ENCODE assay signal across 14 mouse cellular contexts in genomic region chr13:107019443-107019842, GRCm38 (mm10). TPM values are rescaled to one million over a fixed set of nuclear protein-coding genes. Genes with fewer than 3 reads are reported as not detected.
DNase-seq lines count a peak whose midpoint lies in the region; ATAC-seq lines count a peak whose summit lies in the region.
"Had no signal": no experiment of that assay in that cellular context is flagged by ENCODE, and none has a peak within 500 bp of the region (broad histone marks: within the 10 kb centered on the region; RNA-seq: fewer than 3 reads in every experiment).

No protein-coding gene starts in this region.

- WGBS in heart, embryonic 13.5 days = 49% methylated on average over 2 of the region's 2 CpGs
- whole genome bisulfite sequencing in liver, embryonic 16.5 days (ENCODE audit: insufficient replicate concordance) = 44% methylated on average over 2 of the region's 2 CpGs

- H3K9ac ChIP-seq in heart, embryonic 13.5 days = 0 out of 2 replicates have a peak overlapping the region, but pooled peaks have one; percentile 21
- H3K9ac ChIP-seq in liver, embryonic 16.5 days (ENCODE audit: low read depth, low read length) = peak overlapping the region; percentile 40
- H3K9ac ChIP-seq: neural tube, embryonic 12.5 days had no signal

- H3K27ac ChIP-seq in heart, embryonic 13.5 days (replicated peaks) = no peak overlapping the region
- H3K27ac ChIP-seq in liver, embryonic 16.5 days (ENCODE audit: low read length) = peak overlapping the region; percentile 69
- H3K27ac ChIP-seq: left cerebral cortex, adult 2 months; macrophage; neural tube, embryonic 12.5 days had no signal

- ATAC-seq in heart, embryonic 13.5 days (ENCODE audit: extremely low read depth, insufficient number of reproducible peaks, low FRiP score, low TSS enrichment) = no peak
- peak; percentile 68 for ATAC-seq in erythroblast, adult 5-6 weeks (replicated peaks; ENCODE audit: low FRiP score, poor library complexity, severe bottlenecking)
- peak; percentile 7; the same call in 1 of the 2 replicates for ATAC-seq in liver, embryonic 16.5 days (ENCODE audit: low read depth)

- H3K27me3 ChIP-seq in heart, embryonic 13.5 days (replicated peaks) = no peaks in the 10 kb centered on the region
- no peaks in the 10 kb centered on the region for H3K27me3 ChIP-seq in liver, embryonic 16.5 days (ENCODE audit: control insufficient read depth, insufficient read depth, low read depth, low read length)
- H3K27me3 ChIP-seq: neural tube, embryonic 12.5 days had no signal

- H3K4me1 ChIP-seq in heart, embryonic 13.5 days = peaks cover 47% of the 10 kb centered on the region
- H3K4me1 ChIP-seq in liver, embryonic 16.5 days (ENCODE audit: control insufficient read depth, low read depth, low read length) = peaks cover 28% of the 10 kb centered on the region

- peak overlapping the region; percentile 28 for H3K4me3 ChIP-seq in heart, embryonic 13.5 days
- H3K4me3 ChIP-seq in liver, embryonic 16.5 days (ENCODE audit: low read depth, low read length) = peak overlapping the region; percentile 43
- H3K4me3 ChIP-seq: left cerebral cortex, adult 2 months; neural tube, embryonic 12.5 days had no signal

- peak overlapping the region; percentile 53 for H3K4me2 ChIP-seq in heart, embryonic 13.5 days
- H3K4me2 ChIP-seq in liver, embryonic 16.5 days (ENCODE audit: low read depth, low read length) = peak overlapping the region; percentile 45

- no peaks in the 10 kb centered on the region for H3K9me3 ChIP-seq in heart, embryonic 13.5 days
- no peaks in the 10 kb centered on the region for H3K9me3 ChIP-seq in liver, embryonic 16.5 days (replicated peaks; ENCODE audit: control insufficient read depth, low read length)
- H3K9me3 ChIP-seq: neural tube, embryonic 12.5 days had no signal

- DNase-seq in heart, adult 18-20 months = no peak
- peak; percentile 77 for DNase-seq in 416B (ENCODE audit: low read depth)
- DNase-seq in cerebellum, postnatal 14 days = no peak
- no peak for DNase-seq in testis, postnatal 14 days (ENCODE audit: low spot score)
- no peak for DNase-seq in layer of hippocampus, adult 9-10 months (ENCODE audit: low spot score)
- DNase-seq: adrenal gland, adult 2 months; kidney, postnatal 14 days; thymus, postnatal 25 days had no signal

- peaks cover 15% of the 10 kb centered on the region for H3K36me3 ChIP-seq in heart, embryonic 13.5 days
- peaks cover 6% of the 10 kb centered on the region; the same call in 1 of the 2 replicates for H3K36me3 ChIP-seq in liver, embryonic 16.5 days (ENCODE audit: control insufficient read depth, insufficient read depth)
- H3K36me3 ChIP-seq: neural tube, embryonic 12.5 days had no signal

RNA-seq across cellular contexts. Expression of gene Kif2a, which starts 2.5 kb away (rescaled TPM):
- 10.1 and 13.2 TPM in 2 replicates for polyA plus RNA-seq in heart, embryonic 13.5 days (2015; fragmentation: Nextera tagmentation; extraction: Ambion mirVana)
- total RNA-seq in heart, adult 18-20 months (2021) = 10 to 100 TPM; 31.0 to 32.4 TPM
- total RNA-seq in erythroblast, adult 5-6 weeks (2015; ENCODE audit: low replicate concordance) = 213 and 257 TPM in 2 replicates
- 160 and 229 TPM in 2 replicates for total RNA-seq in erythroblast, adult 5-6 weeks (2017; ENCODE audit: low replicate concordance)
- 12.7 and 13.2 TPM in 2 replicates for polyA plus RNA-seq in liver, embryonic 16.5 days (2015; fragmentation: Nextera tagmentation; extraction: Ambion mirVana)

Comparison
In these comparisons a context has a peak if more than half of its experiments do, and no peak if none do; other contexts are left out.
1. RNA of gene Kif2a, which starts 2.5 kb away (total RNA-seq): 160 to 257 TPM in erythroblast, adult 5-6 weeks; 31.0 to 32.4 TPM in heart, adult 18-20 months; every median in the first group is over 4 times any median in the second.